Mouse (Mus musculus): Measurements from ENCODE around the gene Wdcp.
"Not testable (repeated sequence)": the region's sequence is repeated elsewhere in the genome, so short reads cannot be mapped to it uniquely, and the experiment has no call there.

Gene Wdcp

GRCm38 (mm10) chr12:4842890-4843597, at the start of gene Wdcp:
Wdcp (plus strand) TSS chr12:4843303.
- in situ Hi-C loops (cut with MboI, MseI): no loop called here

- in situ Hi-C loops (cut with MboI, MseI): no loop called here
Measured at GRCm38 (mm10) chr12:4793718-4794117, 49.4 kb upstream of the Wdcp start.

GRCm38 (mm10) chr12:4797471-4797870, 45.6 kb upstream of the Wdcp start:
- in situ Hi-C loops (cut with MboI, MseI): not testable (repeated sequence)

GRCm38 (mm10) chr12:4811036-4811435, 32.1 kb upstream of the Wdcp start:
- in situ Hi-C loops (cut with MboI, MseI): no loop called here

- in situ Hi-C loops (cut with MboI, MseI): no loop called here
Measured at GRCm38 (mm10) chr12:4811705-4812104, 31.4 kb upstream of the Wdcp start.

GRCm38 (mm10) chr12:4813636-4814035, 29.5 kb upstream of the Wdcp start:
- in situ Hi-C loops (cut with MboI, MseI): no loop called here

- in situ Hi-C loops (cut with MboI, MseI): no loop called here
Measured at GRCm38 (mm10) chr12:4816680-4817360, 26.3 kb upstream of the Wdcp start.

GRCm38 (mm10) chr12:4817361-4818101, 25.6 kb upstream of the Wdcp start, which contains the start of gene Sf3b6:
Sf3b6 (plus strand) TSS chr12:4817544.
- in situ Hi-C loops (cut with MboI, MseI): no loop called here

- in situ Hi-C loops (cut with MboI, MseI): no loop called here
Measured at GRCm38 (mm10) chr12:4827256-4827655, 15.8 kb upstream of the Wdcp start.

- in situ Hi-C loops (cut with MboI, MseI): no loop called here
Measured at GRCm38 (mm10) chr12:4836959-4837358, 6.1 kb upstream of the Wdcp start.

- in situ Hi-C loops (cut with MboI, MseI): no loop called here
Measured at GRCm38 (mm10) chr12:4840010-4840409, 3.1 kb upstream of the Wdcp start.

- in situ Hi-C loops (cut with MboI, MseI): no loop called here
Measured at GRCm38 (mm10) chr12:4840741-4841140, 2.4 kb upstream of the Wdcp start.

- in situ Hi-C loops (cut with MboI, MseI): no loop called here
Measured at GRCm38 (mm10) chr12:4841392-4841887, 1.7 kb upstream of the Wdcp start, which contains the start of gene Fkbp1b. Fkbp1b (minus strand) TSS chr12:4841591.

- in situ Hi-C loops (cut with MboI, MseI): no loop called here
Measured at GRCm38 (mm10) chr12:4842456-4842855, 647 bp upstream of the Wdcp start.

- in situ Hi-C loops (cut with MboI, MseI): no loop called here
Measured at GRCm38 (mm10) chr12:4843741-4844140, 638 bp downstream of the Wdcp start.

GRCm38 (mm10) chr12:4856160-4856559, 13.1 kb downstream of the Wdcp start:
- in situ Hi-C loops (cut with MboI, MseI): no loop called here

GRCm38 (mm10) chr12:4856834-4857233, 13.7 kb downstream of the Wdcp start:
- in situ Hi-C loops (cut with MboI, MseI): no loop called here

- in situ Hi-C loops (cut with MboI, MseI): no loop called here
Measured at GRCm38 (mm10) chr12:4859241-4859914, 16.3 kb downstream of the Wdcp start.

GRCm38 (mm10) chr12:4862672-4863071, 19.6 kb downstream of the Wdcp start:
- in situ Hi-C loops (cut with MboI, MseI): no loop called here

- in situ Hi-C loops (cut with MboI, MseI): no loop called here
Measured at GRCm38 (mm10) chr12:4863654-4864337, 20.7 kb downstream of the Wdcp start.

- in situ Hi-C loops (cut with MboI, MseI): no loop called here
Measured at GRCm38 (mm10) chr12:4864338-4864690, 21.2 kb downstream of the Wdcp start.
